Mouse (Mus musculus): Measurements from ENCODE around the gene Coro2b.

DNA sequence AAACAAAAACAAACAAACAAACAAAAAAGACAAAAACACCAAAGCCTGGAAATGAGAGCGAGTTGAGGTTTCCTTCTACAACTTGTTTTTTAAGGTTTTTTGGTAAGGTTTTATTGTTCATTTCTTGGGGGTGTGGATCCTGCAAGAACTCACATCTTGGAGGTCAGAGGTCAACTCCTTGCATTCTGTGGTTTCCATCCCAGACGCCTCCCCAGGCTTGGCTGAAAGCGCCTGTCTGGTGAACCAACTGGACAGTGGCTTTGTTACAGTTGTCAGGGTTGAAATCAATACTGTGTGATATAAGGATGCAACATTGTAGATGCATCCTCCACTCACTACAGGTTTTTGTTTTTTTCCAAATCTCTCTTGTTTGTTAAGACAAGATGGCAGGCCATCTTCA lies 14.7 kb upstream of the Coro2b start:
- TF ChIP-seq MAFK (IDR thresholded peaks at IDR 0.05; ENCODE audit: insufficient read depth, low read depth, low read length) (no peak), CHD2 (IDR thresholded peaks at IDR 0.05; ENCODE audit: low read depth, low read length) (no peak), HCFC1 (IDR thresholded peaks at IDR 0.05; ENCODE audit: borderline replicate concordance, insufficient read depth, low read length) (no peak), ZNF384 (IDR thresholded peaks at IDR 0.05; ENCODE audit: low read depth, low read length) (no peak)

All from ES-E14 (cell line).